Mouse (Mus musculus) stomach, postnatal 0 days (tissue): Measurements from ENCODE around the gene Zdhhc22. TPM values are rescaled to one million over a fixed set of nuclear protein-coding genes. Genes with fewer than 3 reads are reported as not detected.

Experiments used
- ATAC-seq: fragments of 200-750 bp; cut with Nextera tagmentation; 2 replicates; pipeline ENCODE4 v1.8.0; 2017; ENCODE audit not compliant: low FRiP score, low TSS enrichment
- DNase-seq: peaks from one replicate; pipeline ENCODE4 v3.0.0-alpha.2; 2016; ENCODE audit warnings: low spot score
- H3K27ac ChIP-seq: fragments of 300-500 bp; sonication (generic); replicated peaks from 2 replicates; pipeline ENCODE4 v1.5.1; 2014; ENCODE audit warnings: mild to moderate bottlenecking, control low read depth
- H3K27me3 ChIP-seq: fragments of 300-500 bp; sonication (generic); 2 replicates; pipeline ENCODE4 v1.6.1; 2014; ENCODE audit warnings: low read length; ENCODE audit not compliant: control insufficient read depth, insufficient read depth
- H3K36me3 ChIP-seq: fragments of 300-500 bp; sonication (generic); 2 replicates; pipeline ENCODE4 v1.6.1; 2014; ENCODE audit warnings: low read length, mixed read lengths; ENCODE audit not compliant: control insufficient read depth, insufficient read depth
- H3K4me1 ChIP-seq: fragments of 300-500 bp; sonication (generic); replicated peaks from 2 replicates; pipeline ENCODE4 v1.6.1; 2014; ENCODE audit warnings: antibody characterized with exemption; ENCODE audit not compliant: control insufficient read depth, insufficient read depth
- H3K4me2 ChIP-seq: fragments of 300-500 bp; sonication (generic); replicated peaks from 2 replicates; pipeline ENCODE4 v1.6.1; 2014; ENCODE audit warnings: low read depth, mild to moderate bottlenecking, control low read depth, moderate library complexity
- H3K4me3 ChIP-seq: fragments of 300-500 bp; sonication (generic); 2 replicates; pipeline ENCODE4 v1.5.1; 2014; ENCODE audit warnings: low read depth, low read length, control low read depth
- H3K9ac ChIP-seq: fragments of 300-500 bp; sonication (generic); 2 replicates; pipeline ENCODE4 v1.6.1; 2014; ENCODE audit warnings: mild to moderate bottlenecking, low read length, control low read depth, mixed read lengths
- H3K9me3 ChIP-seq: fragments of 300-500 bp; sonication (generic); 2 replicates; pipeline ENCODE4 v1.6.1; 2016; ENCODE audit warnings: low read length; ENCODE audit not compliant: control insufficient read depth
- CTCF ChIP-seq: IDR thresholded peaks from 2 replicates; pipeline ENCODE4 v1.5.1; 2016; ENCODE audit warnings: antibody characterized with exemption, low read depth, mild to moderate bottlenecking, moderate library complexity
- EP300 ChIP-seq: optimal IDR thresholded peaks from 2 replicates; pipeline ENCODE3; 2016; ENCODE audit warnings: antibody characterized with exemption
- WGBS: fragments of 180-500 bp; shearing (Covaris S2); extraction: QIAGEN DNeasy Blood & Tissue Kit; methylation state at CpG from one replicate; pipeline ENCODE4 v1.1.7; 2014; 5-methylcytosine and 5-hydroxymethylcytosine counted together
- polyA plus RNA-seq: library from polyadenylated mRNA; unstranded; fragments of >200 nt; fragmentation: Nextera tagmentation; extraction: Ambion mirVana; gene quantifications from 2 replicates; pipeline ENCODE4 v1.2.1, GENCODE M21; 2015

Zdhhc22 gene
- polyA plus RNA-seq, 1 experiment from 2014 or later, result 0.53 TPM

DNA sequence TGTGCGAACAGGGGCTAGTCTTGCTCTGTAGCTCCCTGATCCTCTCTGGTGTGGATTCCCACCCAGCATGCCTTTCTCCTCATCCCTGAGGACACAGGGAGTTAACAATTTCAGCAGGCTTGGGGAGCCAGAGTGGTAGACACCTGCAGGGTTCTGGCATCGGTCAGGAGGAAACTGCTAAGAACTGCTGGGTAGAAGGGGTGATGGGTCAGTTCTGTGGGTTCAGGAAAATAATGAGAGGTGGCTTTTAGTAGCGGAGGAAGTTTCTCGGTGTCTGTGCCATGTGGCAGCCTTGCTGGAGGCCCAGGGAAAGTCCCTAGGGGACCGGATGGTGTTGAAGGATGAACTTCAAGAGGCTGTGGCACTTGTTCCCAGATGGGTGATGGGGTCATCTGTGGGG is 37.2 kb upstream of the Zdhhc22 start:
- ATAC-seq, result no peak
- Histone ChIP-seq H3K36me3 (no peaks in the 10 kb centered on the region), H3K9ac (no peak overlapping the region), H3K4me1 (no peaks in the 10 kb centered on the region), H3K27me3 (0 out of 2 replicates have a peak, but pooled peaks cover 3% of the 10 kb centered on the region), H3K9me3 (no peaks in the 10 kb centered on the region), H3K4me3 (no peak overlapping the region), H3K4me2 (no peak overlapping the region), H3K27ac (no peak overlapping the region)
- TF ChIP-seq EP300 (no peak), CTCF (no peak)
- WGBS, result 48% methylated on average over 5 of the region's 5 CpGs
- no peak for DNase-seq

GRCm38 (mm10) chr12:87026871-87027240 is 36.6 kb upstream of the Zdhhc22 start:
- H3K27ac ChIP-seq, result no peak overlapping the region
- no peaks in the 10 kb centered on the region for H3K4me1 ChIP-seq
- TF ChIP-seq EP300 (no peak), CTCF (no peak)
- 0 out of 2 replicates have a peak, but pooled peaks cover 3% of the 10 kb centered on the region for H3K27me3 ChIP-seq
- no peaks in the 10 kb centered on the region for H3K9me3 ChIP-seq
- no peak overlapping the region; the same call in 1 of the 2 replicates for H3K4me2 ChIP-seq
- WGBS, result 16% methylated on average over 8 of the region's 8 CpGs
- H3K36me3 ChIP-seq, result no peaks in the 10 kb centered on the region
- ATAC-seq (0 out of 2 replicates have a peak, but pooled peaks have one; percentile 13), DNase-seq (no peak)
- 0 out of 2 replicates have a peak overlapping the region, but pooled peaks have one; percentile 17 for H3K4me3 ChIP-seq
- no peak overlapping the region for H3K9ac ChIP-seq

- Histone ChIP-seq H3K4me1 (no peaks in the 10 kb centered on the region), H3K4me3 (peak overlapping the region; percentile 17; the same call in 1 of the 2 replicates), H3K36me3 (no peaks in the 10 kb centered on the region), H3K9me3 (no peaks in the 10 kb centered on the region), H3K27ac (no peak overlapping the region), H3K9ac (no peak overlapping the region), H3K27me3 (0 out of 2 replicates have a peak, but pooled peaks cover 3% of the 10 kb centered on the region), H3K4me2 (peak overlapping the region; percentile 37; the same call in 1 of the 2 replicates)
- ATAC-seq (peak; percentile 84), DNase-seq (peak; percentile 72)
- TF ChIP-seq CTCF (no peak), EP300 (no peak)
- WGBS, result 3% methylated on average over 29 of the region's 30 CpGs
Measured at GRCm38 (mm10) chr12:87026109-87026870, 36.1 kb upstream of the Zdhhc22 start.

DNA sequence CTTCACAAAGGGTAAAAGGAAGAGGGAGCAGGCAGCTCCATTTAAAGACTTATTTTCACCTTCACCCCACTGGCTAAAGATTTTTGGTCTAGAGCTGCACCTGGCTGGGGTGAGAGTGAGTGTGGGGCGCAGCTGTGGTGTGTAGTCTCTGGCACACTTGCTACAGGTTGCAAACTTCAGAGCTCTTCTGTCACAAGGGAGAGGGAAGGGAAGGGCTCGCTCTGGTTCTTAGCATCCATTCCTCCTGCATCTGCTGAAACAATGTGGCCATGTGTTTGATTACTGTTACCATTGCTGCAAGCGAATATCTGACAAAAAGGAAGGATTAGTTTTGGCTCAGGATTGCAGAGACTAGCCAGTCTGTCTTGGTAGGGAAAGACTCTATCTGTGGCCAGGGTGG is 33.2 kb upstream of the Zdhhc22 start:
- Histone ChIP-seq H3K4me3 (no peak overlapping the region), H3K4me1 (no peaks in the 10 kb centered on the region), H3K9ac (no peak overlapping the region), H3K27ac (no peak overlapping the region), H3K4me2 (no peak overlapping the region), H3K36me3 (no peaks in the 10 kb centered on the region), H3K27me3 (0 out of 2 replicates have a peak, but pooled peaks cover 3% of the 10 kb centered on the region), H3K9me3 (no peaks in the 10 kb centered on the region)
- 66% methylated on average over 3 of the region's 3 CpGs for WGBS
- ATAC-seq (no peak), DNase-seq (no peak)
- TF ChIP-seq EP300 (no peak), CTCF (no peak)

GRCm38 (mm10) chr12:87022006-87022405 is 31.8 kb upstream of the Zdhhc22 start:
- WGBS, result 71% methylated on average over 2 of the region's 2 CpGs
- H3K27me3 ChIP-seq, result 0 out of 2 replicates have a peak, but pooled peaks cover 3% of the 10 kb centered on the region
- no peak overlapping the region for H3K9ac ChIP-seq
- H3K27ac ChIP-seq, result no peak overlapping the region
- H3K4me3 ChIP-seq, result no peak overlapping the region
- no peaks in the 10 kb centered on the region for H3K4me1 ChIP-seq
- H3K9me3 ChIP-seq, result no peaks in the 10 kb centered on the region
- DNase-seq, result no peak
- H3K4me2 ChIP-seq, result no peak overlapping the region
- H3K36me3 ChIP-seq, result no peaks in the 10 kb centered on the region
- no peak for ATAC-seq
- TF ChIP-seq CTCF (no peak), EP300 (no peak)

DNA sequence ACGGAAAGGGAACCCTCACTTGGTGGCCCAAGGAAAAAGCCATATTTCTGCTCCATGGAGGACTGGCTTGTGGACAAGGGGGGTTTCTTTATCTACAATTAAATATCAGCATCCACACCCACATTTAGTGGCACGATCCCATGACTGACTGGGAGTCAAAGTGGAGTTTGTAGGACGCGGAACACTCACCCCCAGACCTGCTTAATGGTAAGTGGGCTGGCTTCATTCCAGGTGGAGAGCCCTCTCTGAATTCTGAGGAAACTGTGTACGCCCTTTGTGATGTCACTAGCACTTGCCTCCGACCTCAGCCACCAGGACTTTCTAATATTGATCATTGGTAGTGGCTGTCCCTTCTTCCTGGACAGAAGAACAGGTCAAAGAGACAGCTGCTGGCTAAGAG is 30.8 kb upstream of the Zdhhc22 start, which contains the start of gene Tmem63c:
Gene Tmem63c (plus strand): TSS at position 301 of the 400 bp plus-strand sequence.
- TF ChIP-seq EP300, result no peak
- TF ChIP-seq CTCF, result no peak
- ATAC-seq (no peak), DNase-seq (no peak)
- no peaks in the 10 kb centered on the region for H3K27me3 ChIP-seq
- no peaks in the 10 kb centered on the region for H3K9me3 ChIP-seq
- WGBS, result 72% methylated on average over 6 of the region's 6 CpGs
- no peak within 1 kb of the TSS for H3K9ac ChIP-seq
- H3K4me1 ChIP-seq, result no peaks in the 10 kb centered on the region
- no peaks in the 10 kb centered on the region for H3K36me3 ChIP-seq
- no peak within 1 kb of the TSS for H3K4me3 ChIP-seq
- H3K27ac ChIP-seq, result no peak within 1 kb of the TSS
- H3K4me2 ChIP-seq, result no peak within 1 kb of the TSS
